Mouse (Mus musculus) liver, adult 2 months (tissue): ENCODE measurements around the gene Tekt3.

Source experiments
- CTCF ChIP-seq: fragments of 200-500 bp; IDR thresholded peaks from 2 replicates; pipeline ENCODE4 v1.5.1; 2011; ENCODE audit warnings: low read depth, low read length, control low read depth
- POLR2A ChIP-seq: fragments of 200-500 bp; IDR thresholded peaks from 2 replicates; pipeline ENCODE4 v1.6.1; 2011; ENCODE audit warnings: low read length, control low read depth; ENCODE audit not compliant: insufficient read depth; ENCODE audit errors: extremely low read depth

- TF ChIP-seq POLR2A (no peak), CTCF (no peak)
Measured at GRCm38 (mm10) chr11:63142816-63143215, 81.4 kb downstream of the Tekt3 start.
